Mouse (Mus musculus) fibroblast of lung, adult 2 months (primary cell): ENCODE measurements around the gene Txndc5.

ENCODE experiments used
- DNase-seq: peaks from one replicate; pipeline ENCODE4 v3.0.0-alpha.2; 2011; ENCODE audit warnings: low read depth

Gene Txndc5

GRCm38 (mm10) chr13:38526116-38526515, 2.5 kb downstream of the Txndc5 start:
- DNase-seq: no peak

DNA sequence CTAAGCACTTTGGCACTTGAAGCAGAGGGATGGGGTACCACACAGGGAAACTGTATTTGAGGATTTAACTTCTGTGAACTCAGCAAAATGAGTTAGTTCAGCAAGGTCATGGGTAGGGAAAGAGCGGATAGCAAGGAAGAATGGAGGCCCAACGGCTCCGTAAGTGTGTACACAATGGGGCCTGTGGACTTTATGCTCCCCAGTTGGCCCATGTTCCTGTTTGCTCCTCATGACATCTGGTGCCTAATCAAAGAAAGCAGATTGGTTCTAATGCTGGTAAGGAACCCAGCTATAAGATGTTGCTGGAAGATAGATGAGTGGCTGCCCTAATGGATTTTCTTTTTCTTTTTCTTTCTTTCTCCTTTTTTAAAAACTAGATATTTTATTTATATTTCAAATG, 3.4 kb downstream of the Txndc5 start:
- DNase-seq: no peak

GRCm38 (mm10) chr13:38523231-38523630, 5.4 kb downstream of the Txndc5 start:
- DNase-seq: no peak

GRCm38 (mm10) chr13:38522056-38522654, 6.5 kb downstream of the Txndc5 start:
- no peak for DNase-seq

DNA sequence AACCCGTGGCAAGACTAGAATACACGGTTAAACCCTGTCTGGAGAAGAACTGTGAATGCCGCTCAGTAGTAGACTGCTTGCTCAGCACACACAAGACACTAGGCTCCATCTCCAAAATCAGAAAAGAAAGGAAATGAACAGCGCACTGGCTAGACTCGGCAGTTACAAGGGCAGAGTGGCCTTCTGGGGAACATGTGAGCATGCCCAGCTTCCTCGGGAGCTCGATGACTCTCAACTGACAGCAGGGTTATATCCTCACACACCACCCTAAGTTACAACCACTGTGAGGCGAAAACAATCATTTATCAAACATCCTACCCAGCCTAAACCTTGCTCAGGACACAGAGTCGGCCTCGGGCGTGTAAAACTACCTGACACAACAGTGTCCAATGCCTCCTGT, 8.3 kb downstream of the Txndc5 start:
- DNase-seq: no peak

DNA sequence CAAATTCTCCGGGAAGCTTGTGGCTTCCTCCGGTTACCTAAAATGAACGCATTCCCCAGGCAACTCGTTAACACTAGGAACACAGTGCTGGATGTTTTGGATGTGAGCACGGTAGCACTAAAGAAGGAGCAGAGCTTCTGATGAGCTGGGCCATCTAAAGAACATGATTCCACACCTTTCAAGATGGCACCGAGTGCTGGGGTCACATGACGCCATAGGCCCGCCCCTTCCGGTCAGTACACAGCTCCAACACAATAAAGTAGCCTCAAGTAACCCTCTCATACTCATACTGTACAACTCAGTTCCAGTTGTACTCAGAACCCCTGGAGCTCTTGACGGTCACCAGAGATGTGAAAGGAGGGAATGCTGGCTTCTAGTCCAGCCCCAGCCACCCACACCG, 12.0 kb downstream of the Txndc5 start:
- DNase-seq: no peak

GRCm38 (mm10) chr13:38515845-38516244, 12.8 kb downstream of the Txndc5 start:
- DNase-seq: no peak

GRCm38 (mm10) chr13:38515431-38515830, 13.2 kb downstream of the Txndc5 start:
- DNase-seq: no peak

GRCm38 (mm10) chr13:38513921-38514320, 14.7 kb downstream of the Txndc5 start:
- no peak for DNase-seq

DNA sequence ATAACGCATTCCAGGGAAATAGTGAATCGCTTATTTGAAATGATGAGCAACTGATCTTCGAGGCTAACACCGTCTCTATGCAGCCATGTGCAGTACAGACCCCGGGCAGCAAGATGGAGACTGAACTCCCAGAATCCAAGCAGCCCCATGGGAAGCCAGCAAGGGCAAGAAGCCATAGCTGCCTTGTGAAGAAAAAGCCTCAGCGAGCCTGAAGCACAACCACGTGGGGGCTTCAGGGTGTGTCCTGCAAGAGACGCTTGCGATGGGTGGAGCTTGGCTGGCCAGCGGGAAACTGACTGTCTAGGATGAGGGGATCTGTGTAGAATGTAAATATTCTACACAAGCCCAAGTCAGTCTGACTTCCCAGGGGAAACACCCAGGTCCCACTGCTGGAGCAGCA, 16.6 kb downstream of the Txndc5 start:
- no peak for DNase-seq

DNA sequence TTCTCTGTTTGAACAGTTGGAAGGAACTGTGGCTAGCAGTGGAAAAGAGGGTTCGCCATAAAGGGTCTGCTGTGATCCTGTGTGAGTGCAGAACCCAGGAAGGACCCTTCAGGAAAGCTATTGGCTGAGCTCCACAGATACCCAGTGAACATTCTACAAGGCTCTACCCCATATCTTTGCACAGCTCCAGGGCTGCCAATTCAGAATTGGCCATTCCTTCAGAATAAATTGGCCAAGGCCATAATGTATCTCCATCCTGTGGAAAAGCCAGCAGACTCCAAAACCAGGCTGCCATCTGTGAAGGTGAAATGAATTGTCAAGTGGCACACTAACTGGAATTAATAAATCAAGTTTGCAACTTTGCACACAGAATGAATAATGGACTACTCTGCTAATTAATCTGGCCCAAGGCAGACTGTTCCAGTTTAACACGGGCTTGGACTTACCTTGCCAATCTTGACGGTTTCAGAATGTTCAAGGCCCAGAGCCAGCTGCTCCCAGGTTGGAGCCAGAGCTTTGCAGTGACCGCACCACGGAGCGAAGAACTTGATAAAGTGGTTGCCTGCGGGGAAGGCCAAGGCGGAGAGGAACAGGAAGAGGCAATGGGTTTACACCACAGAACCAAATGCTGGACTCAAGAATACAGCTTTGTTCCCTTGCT, 18.8 kb downstream of the Txndc5 start:
- DNase-seq: no peak

GRCm38 (mm10) chr13:38506936-38507335, 21.7 kb downstream of the Txndc5 start:
- no peak for DNase-seq

GRCm38 (mm10) chr13:38506320-38506719, 22.3 kb downstream of the Txndc5 start:
- DNase-seq: no peak

GRCm38 (mm10) chr13:38503137-38503849, 25.3 kb downstream of the Txndc5 start:
- DNase-seq: no peak

DNA sequence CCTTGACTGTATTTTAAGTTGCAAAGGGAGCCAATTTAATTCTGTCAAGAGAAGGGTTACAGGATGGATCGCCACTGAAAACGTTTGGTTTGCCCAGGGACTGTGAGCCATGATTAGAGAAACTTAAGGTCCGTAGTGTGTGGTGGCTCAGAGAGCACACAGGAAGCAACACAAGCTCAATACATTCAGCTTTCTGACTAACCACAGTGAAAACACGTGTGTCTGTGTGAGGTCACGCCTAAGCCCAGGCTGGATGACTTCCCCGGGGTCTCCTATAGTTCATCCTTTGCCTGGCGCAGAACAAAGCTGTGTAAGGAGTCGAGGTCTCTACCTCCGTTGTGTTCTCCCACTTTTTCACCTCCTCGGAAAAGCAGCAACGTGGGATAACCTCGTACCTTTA, 27.3 kb downstream of the Txndc5 start:
- no peak for DNase-seq

- DNase-seq: no peak
Measured at GRCm38 (mm10) chr13:38496715-38497114, 31.9 kb downstream of the Txndc5 start.

GRCm38 (mm10) chr13:38486767-38487166, 41.9 kb downstream of the Txndc5 start:
- DNase-seq: no peak

- DNase-seq: no peak
Measured at GRCm38 (mm10) chr13:38484701-38485100, 43.9 kb downstream of the Txndc5 start.

- DNase-seq: no peak
Measured at GRCm38 (mm10) chr13:38481021-38481420, 47.6 kb downstream of the Txndc5 start.

DNA sequence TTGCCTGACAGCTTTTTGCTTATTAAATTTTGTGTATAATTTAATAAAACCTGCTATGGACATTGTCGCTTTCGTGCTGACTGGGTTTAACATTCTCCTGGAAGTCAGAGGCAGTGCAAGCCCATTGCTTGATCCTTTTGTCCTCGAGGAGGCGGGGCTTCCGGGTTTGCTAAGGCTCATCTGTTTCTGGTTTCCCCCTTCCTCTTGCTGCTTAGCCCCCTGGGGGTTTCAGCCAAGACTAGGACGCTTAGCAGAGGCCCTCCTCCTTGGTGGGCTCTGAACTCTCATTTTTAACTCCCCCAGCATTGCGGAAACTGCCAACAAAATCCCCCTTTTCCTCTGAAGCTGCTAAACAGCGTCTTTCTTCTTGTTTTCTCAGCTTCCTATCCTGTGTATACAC, 51.7 kb downstream of the Txndc5 start:
- no peak for DNase-seq

GRCm38 (mm10) chr13:38473497-38473896, 55.1 kb downstream of the Txndc5 start:
- no peak for DNase-seq

DNA sequence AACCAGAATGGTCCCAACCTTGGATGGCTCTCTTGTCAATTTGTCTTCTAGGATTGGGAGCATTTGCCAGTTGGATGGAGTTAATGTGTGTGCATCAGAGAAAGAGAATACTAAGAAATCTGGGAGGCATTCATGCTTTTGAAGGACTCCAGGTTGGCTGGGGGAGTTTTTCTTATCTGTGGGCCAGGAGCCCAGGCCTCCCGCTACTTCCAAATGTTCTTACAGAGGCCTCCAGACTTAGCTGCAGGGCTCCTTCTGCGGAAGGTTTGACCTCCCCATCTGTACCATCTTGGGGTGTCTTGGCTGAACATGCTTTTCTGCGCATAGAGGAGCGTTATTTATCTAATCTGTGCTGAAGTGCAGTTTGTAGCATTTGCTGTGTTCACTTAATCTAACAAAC, 56.0 kb downstream of the Txndc5 start:
- DNase-seq: no peak

DNA sequence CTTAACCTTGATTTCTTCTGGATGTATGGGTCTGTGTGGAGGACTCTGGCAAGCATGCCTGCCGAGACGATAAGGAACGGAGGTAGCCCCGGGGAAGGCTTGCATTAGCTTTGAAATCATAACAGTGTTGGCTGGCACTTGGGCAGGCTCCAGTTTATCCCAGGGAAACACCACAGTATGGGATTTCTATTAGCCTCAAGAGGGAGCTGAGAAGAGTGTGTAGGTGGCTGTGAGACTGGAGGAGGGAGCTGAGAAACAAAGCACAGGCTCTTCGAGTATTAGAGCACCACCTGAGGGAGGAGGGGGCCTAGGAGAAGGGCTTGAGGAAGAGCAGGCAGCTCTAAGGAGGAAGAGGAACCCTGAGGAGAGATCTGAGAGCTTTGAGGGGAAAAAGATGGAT, 57.7 kb downstream of the Txndc5 start:
- no peak for DNase-seq

DNA sequence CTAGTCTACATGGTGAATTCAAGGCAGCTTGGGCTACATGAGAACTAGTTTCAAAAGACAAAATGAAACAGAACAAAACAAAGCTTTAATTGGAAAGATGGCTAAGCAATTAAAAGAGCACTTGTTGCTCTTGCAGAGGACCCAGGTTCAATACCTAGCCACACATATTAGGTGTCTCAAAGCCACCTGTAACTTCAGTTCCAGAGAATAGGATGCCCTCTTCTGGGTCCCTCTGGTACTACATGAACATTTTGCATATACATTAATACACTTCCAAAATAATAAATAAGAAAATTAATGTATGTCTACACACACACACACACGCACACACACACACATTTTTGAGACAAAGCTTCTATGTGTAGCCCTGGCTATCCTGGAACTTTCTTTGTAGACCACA, 65.2 kb downstream of the Txndc5 start:
- no peak for DNase-seq
